Mouse (Mus musculus) kidney, adult 11 months (tissue): Measurements from ENCODE around the gene AI464131.

ENCODE experiments used
- DNase-seq: peaks from one replicate; pipeline ENCODE4 v3.0.0; 2022

AI464131 gene

DNA sequence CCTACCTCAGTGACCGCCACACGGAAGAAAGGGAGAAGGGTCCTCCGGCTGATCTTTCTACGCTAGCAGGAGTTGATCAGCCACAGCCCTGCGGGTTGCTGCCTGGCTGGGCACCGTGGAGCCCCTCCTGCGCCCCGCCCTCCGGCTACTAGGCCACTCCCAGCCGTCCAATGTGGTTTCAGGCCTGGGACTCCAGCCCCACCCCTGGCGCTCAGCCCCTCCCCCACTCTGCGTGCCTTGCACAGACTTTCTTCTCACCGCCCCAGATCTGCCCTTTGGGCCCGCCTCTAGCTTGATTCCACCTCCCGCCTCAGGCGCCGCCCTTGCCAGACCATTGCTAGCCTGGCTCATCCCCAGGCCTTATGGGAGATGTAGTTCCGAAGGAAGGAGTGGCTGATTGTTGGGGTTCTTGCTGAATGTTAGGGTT, at the start of gene AI464131:
Gene AI464131, minus strand, starts transcription at position 91 of the 427 bp plus-strand sequence.
- DNase-seq, result peak; percentile 98

DNA sequence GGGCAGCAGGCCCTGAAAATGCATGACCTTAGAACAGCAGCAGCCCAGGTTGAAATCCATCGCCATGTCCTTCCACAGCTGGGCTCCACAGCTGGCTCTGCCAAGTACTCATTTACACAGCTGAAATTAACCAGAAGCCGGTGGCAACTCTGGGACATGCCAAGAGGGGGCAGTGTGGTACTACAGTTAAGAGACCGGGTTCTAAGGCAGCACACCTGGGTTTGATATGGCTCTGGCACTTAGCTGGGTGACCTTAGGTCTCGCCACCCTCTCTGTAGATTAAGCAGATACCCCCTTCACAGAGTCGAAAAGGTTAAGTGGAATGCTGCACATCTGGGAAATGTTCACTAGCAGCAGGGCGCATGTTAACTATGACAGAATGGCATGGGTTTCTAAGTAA, 49.7 kb upstream of the AI464131 start:
- peak; percentile 86 for DNase-seq

DNA sequence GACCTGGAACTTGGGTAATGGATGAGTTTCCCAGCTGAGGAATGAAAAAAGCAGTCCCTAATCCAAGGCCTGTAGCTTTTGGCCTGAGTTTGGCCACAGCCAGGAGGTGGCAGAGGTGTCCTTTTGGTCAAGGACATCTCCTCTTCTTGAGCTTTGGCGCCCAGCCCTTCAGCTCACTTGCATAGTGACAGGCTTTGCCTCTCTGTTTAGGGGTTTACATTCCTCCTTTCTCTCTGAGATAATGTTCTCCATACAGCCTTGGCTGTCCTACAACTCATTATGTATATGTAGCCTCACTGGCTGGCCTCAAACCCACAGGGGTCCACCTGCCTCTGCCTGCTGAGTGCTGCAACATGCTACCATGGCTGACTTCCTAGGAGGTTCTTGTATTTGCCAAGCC, 44.2 kb upstream of the AI464131 start:
- no peak for DNase-seq

- no peak for DNase-seq
Measured at GRCm38 (mm10) chr4:41545985-41546384, 43.1 kb upstream of the AI464131 start.

GRCm38 (mm10) chr4:41542136-41542535, 39.3 kb upstream of the AI464131 start:
- no peak for DNase-seq

DNA sequence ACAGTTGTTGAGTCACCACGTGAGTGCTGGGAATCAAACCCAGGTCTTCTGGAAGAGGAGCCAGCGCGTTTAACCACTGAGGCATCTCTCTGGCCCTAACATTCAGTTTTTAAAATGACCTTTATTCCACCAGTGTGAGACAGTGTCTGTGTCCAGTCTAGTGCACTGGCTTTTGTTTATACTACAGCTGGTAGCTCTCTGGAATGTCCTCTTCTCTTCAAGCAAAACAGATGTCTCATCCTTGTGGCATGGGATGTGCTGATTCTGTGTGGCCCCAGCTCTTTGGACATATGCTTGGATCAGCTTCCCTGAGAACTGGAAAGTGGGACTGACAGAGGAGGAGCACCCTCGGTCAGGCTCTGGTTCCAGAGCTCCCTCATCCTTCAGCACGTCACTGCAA, 32.0 kb upstream of the AI464131 start:
- no peak for DNase-seq

- no peak for DNase-seq
Measured at GRCm38 (mm10) chr4:41532420-41532819, 29.5 kb upstream of the AI464131 start.

- peak; percentile 85 for DNase-seq
Measured at GRCm38 (mm10) chr4:41527996-41528395, 25.1 kb upstream of the AI464131 start.

DNA sequence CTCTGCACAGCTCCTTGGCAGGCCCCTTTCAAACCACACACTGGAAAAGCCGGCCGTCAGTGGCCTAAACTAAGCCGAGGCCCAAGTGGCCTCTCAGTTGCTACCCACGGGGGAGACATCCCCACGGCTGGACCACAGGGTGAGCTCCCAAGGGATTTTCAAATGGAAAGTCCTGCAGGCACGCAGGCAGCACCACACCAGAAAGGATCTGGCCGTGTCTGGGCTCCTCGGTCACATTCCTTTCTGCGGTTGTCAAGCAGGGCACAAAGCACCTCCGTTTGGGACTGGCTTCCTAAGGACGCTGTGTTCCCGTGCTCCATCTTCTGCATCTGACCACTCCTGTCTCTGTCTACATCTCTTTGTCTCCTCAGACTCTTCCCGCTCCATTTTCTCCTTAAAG, 24.2 kb upstream of the AI464131 start:
- DNase-seq, result no peak

- no peak for DNase-seq
Measured at GRCm38 (mm10) chr4:41526553-41526952, 23.7 kb upstream of the AI464131 start.

DNA sequence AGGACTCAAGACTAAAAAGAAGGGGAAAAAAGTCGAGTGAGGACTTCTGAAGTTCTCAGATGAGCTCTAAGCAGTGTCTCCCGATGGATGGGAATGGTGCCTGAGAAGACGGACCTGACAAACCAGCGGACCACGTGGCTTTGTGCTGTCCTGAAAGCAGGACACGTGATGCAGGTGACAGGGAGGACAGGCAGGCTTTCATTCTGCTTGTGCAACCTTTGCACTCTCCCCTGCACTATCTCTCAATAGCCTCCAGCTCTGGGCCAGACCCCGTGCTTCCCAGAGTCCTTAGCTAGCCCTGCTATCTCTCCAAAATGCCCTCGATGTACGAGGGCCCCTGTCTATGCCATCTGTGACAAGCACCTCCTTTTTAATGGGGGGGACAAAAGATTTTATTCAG, 22.0 kb upstream of the AI464131 start:
- no peak for DNase-seq

DNA sequence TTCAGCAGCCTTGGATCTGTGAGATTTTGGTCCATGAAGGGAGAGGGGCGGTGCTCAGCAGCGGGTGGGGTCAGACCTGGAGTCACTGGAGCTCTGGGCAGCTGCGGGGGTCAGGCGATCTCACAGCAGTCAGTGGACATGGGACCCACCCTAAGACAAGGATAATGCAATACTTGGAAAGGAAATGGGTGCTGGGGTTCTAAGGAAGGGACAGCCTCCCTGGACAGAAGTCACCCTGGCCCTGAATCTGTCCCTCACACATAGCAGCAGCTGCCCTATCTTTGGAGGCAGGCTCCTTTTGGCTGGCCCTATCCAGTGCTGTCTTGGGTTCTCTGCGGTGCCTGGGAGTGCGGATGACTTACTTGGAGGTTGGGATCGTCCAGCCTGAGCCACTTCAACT, 21.0 kb upstream of the AI464131 start:
- no peak for DNase-seq

DNA sequence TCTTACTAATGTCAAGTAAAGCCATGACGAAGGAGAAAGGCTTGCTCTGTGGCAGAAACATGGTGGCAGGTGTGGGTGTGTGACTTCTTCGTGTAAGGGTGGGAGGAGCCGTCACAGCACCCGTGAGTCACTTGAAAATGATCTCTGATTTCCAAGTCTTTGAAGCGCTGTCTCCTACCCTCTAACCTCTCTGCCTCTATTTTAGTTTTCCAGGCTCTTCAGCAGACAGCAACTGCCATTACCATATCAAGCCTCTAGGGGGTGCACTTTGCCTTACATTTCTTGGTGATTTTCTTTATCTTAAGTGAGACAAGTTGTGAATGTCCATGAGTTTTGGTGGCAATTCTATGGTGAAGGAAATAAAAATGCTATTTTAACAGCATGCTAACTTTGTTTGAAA, 19.9 kb upstream of the AI464131 start:
- DNase-seq, result peak; percentile 26

GRCm38 (mm10) chr4:41522136-41522535, 19.3 kb upstream of the AI464131 start:
- no peak for DNase-seq

- DNase-seq, result no peak
Measured at GRCm38 (mm10) chr4:41520641-41521040, 17.8 kb upstream of the AI464131 start.

GRCm38 (mm10) chr4:41519195-41519594, 16.3 kb upstream of the AI464131 start:
- DNase-seq, result no peak

DNA sequence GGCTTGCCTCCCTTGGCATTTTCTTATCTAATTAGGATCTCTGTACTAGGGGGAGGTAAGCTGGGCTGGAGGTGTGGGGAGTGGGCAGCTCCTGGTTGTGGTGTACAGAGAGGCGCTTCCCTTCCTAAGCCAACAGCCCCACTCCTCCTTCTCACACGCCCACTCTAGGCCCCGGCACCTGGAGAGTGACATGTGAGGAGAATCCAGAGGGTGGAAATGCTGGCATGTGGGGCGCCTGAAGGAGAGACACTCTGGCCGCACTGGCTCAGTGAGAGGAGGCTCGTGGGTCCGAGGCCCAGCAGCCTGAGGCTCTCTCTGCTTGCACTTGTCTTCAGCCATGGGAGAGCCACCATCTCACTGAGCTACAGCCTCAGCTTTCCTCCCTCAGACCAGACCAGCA, 15.5 kb upstream of the AI464131 start:
- DNase-seq, result no peak

DNA sequence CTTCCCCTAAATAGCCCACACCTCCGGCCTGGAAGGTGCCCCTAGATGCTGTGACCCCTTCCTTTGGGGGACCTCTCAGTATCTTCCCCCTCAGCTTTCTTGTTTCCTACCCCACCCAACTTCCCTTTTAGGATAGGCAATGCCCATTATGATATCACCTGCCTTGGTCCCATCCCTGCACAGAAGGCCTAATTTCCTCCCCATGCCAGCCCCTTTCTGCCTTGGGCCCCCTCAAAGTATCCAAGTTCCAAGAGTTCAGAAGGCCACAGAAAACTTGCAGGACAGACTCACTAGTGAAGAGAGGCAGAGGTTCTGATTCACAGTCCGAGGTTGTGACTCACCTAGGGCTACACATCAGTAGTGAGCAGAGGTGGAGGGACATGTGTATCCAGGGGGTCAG, 14.4 kb upstream of the AI464131 start, which contains the start of gene 1110017D15Rik:
Gene 1110017D15Rik, minus strand, starts transcription at position 101 of the 400 bp plus-strand sequence.
- DNase-seq, result no peak

DNA sequence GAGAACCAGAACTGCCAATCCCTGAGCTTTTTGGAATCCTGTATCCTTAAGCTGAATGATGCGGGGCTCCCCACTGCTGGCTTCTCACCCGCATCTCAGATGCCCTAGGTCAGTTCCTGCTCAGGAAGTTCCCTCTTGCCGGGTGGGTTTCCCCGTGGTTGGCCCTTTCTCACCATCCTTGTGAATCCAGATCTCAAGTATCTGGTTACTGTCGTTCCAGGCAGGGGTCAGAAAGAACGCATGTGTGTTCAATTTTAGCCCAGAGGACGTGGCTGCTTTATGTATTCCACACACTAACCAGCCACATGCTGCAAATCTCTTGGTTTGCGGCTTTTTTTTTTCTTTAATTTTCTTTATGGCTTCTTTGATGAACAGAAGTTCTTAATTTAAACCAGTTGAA, 10.8 kb upstream of the AI464131 start:
- DNase-seq, result no peak

- no peak for DNase-seq
Measured at GRCm38 (mm10) chr4:41513309-41513708, 10.4 kb upstream of the AI464131 start.

DNA sequence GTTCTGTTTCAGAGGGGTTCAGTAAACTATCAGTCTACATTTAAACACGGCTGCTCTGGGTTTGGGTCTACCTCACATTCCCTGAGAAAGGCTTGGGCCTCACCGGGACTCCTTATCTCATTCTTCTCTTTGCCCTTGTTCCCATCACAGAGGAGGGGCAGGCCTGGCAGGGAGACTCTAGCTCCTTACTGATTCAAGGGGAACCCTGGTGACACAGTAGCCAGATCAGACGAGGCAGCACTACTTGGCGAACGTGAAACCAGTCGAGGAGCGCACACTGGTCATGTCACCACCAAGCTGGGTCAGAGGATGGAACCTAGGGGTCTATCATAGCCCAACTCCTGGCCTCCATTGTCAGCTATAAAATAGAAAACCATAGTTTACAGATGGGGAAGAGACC, 5.1 kb upstream of the AI464131 start:
- DNase-seq, result no peak

- no peak for DNase-seq
Measured at GRCm38 (mm10) chr4:41507326-41507924, 4.5 kb upstream of the AI464131 start.

DNA sequence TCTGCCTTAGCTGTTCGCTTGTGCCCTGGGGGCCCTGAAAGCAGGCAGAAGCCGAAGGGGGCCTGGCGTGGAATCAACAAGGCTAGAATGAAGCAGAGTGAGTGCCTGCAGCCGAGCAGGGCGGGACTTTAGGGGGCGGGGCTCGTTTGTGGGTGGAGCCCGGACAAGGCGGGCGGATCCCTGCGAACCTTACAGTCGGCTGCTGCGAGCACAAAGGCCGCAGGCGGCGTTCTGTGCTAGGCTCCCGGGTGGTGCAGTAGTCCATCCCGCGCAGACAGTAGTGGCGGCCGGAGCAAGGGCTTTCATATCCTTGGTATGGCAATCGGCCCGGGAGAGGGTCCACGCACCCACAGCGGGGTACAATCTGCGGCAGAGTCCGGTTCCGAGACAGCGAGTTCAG, 4.0 kb upstream of the AI464131 start:
- peak; percentile 89 for DNase-seq

DNA sequence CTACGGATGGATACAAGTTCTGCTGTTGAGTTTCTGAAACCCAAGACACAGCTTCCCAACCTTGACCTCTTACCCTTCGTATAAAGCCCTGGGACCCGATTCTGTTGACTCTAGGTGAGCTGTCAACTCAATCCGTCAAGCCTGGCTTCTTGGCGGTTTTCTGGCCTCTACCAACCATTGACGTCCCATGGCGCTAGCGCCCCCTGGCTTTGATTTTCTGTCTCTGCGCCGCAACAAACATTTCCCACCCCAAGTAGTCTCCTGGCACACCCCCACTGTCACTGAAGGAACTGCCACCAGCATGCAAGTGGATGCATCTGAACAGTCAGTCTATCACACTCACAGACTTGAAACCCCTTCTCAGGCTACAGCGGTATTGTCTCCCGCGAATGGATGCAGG, 3.3 kb upstream of the AI464131 start:
- DNase-seq, result peak; percentile 73

DNA sequence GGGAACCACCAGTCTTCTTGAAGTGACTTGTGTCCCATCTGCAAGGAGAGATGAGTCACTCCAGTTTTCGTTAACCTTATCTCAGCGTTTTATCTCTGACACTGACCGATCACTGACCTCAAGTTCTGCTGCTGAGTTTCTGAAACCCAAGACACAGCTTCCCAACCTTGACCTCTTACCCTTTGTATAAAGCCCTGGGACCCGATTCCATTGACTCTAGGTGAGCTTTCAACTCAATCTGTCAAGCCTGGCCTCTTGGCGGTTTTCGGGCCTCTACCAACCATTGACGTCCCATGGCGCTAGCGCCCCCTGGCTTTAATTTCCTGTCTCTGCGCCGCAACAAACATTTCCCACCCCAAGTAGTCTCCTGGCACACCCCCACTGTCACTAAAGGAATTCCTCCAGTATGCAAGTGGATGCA, 2.3 kb upstream of the AI464131 start:
- no peak for DNase-seq
